Mouse (Mus musculus) kidney, embryonic 16.5 days (tissue): ENCODE results near the gene Gm20894. TPM values are rescaled to one million over a fixed set of nuclear protein-coding genes. Genes with fewer than 3 reads are reported as not detected.
"Not testable (repeated sequence)": the region's sequence is repeated elsewhere in the genome, so short reads cannot be mapped to it uniquely, and the experiment has no call there.

Experiments
- ATAC-seq: fragments of 200-750 bp; cut with Nextera tagmentation; 2 replicates; pipeline ENCODE4 v1.8.0; 2017; ENCODE audit warnings: moderate TSS enrichment; ENCODE audit not compliant: low FRiP score, low TSS enrichment
- H3K27ac ChIP-seq: fragments of 300-500 bp; sonication (generic); 2 replicates; pipeline ENCODE4 v1.5.1; 2014; ENCODE audit warnings: low read length
- H3K27me3 ChIP-seq: fragments of 300-500 bp; sonication (generic); 2 replicates; pipeline ENCODE4 v1.6.1; 2014; ENCODE audit warnings: low read length, control low read depth, mixed read lengths; ENCODE audit not compliant: insufficient read depth
- H3K36me3 ChIP-seq: fragments of 300-500 bp; sonication (generic); 2 replicates; pipeline ENCODE4 v1.6.1; 2014; ENCODE audit warnings: low read length, control low read depth, mixed read lengths; ENCODE audit not compliant: insufficient read depth
- H3K4me1 ChIP-seq: fragments of 300-500 bp; sonication (generic); 2 replicates; pipeline ENCODE4 v1.6.1; 2014; ENCODE audit warnings: low read length, control low read depth, mixed read lengths; ENCODE audit not compliant: insufficient read depth
- H3K4me2 ChIP-seq: fragments of 300-500 bp; sonication (generic); replicated peaks from 2 replicates; pipeline ENCODE4 v1.6.1; 2014; ENCODE audit warnings: low read depth, low read length
- H3K4me3 ChIP-seq: fragments of 300-500 bp; sonication (generic); 2 replicates; pipeline ENCODE4 v1.5.1; 2014; ENCODE audit warnings: mild to moderate bottlenecking, low read length
- H3K9ac ChIP-seq: fragments of 300-500 bp; sonication (generic); replicated peaks from 2 replicates; pipeline ENCODE4 v1.6.1; 2014; ENCODE audit warnings: low read length
- H3K9me3 ChIP-seq: fragments of 300-500 bp; sonication (generic); 2 replicates; pipeline ENCODE4 v1.6.1; 2016; ENCODE audit warnings: low read length, control low read depth
- WGBS: fragments of 180-500 bp; shearing (Covaris S2); extraction: QIAGEN DNeasy Blood & Tissue Kit; methylation state at CpG from one replicate; pipeline ENCODE4 v1.1.7; 2014; 5-methylcytosine and 5-hydroxymethylcytosine counted together
- polyA plus RNA-seq: library from polyadenylated mRNA; unstranded; fragments of >200 nt; fragmentation: Nextera tagmentation; extraction: Ambion mirVana; gene quantifications from 2 replicates; pipeline ENCODE4 v1.2.1, GENCODE M21; 2015

The Gm20894 gene
- not detected in 2 replicates for polyA plus RNA-seq

GRCm38 (mm10) chrY:28271412-28271811 is at the start of gene Gm20894:
Gene Gm20894, minus strand, starts transcription at chrY:28271512.
- WGBS: no CpG with 5 or more reads among the region's 5 CpGs
- not testable (repeated sequence) for H3K9ac ChIP-seq, H3K4me3 ChIP-seq, H3K36me3 ChIP-seq, H3K4me2 ChIP-seq, ATAC-seq, H3K9me3 ChIP-seq, H3K27me3 ChIP-seq, H3K27ac ChIP-seq, H3K4me1 ChIP-seq
